Comparison of ENCODE assay signal across 31 mouse cellular contexts in the genomic region with DNA sequence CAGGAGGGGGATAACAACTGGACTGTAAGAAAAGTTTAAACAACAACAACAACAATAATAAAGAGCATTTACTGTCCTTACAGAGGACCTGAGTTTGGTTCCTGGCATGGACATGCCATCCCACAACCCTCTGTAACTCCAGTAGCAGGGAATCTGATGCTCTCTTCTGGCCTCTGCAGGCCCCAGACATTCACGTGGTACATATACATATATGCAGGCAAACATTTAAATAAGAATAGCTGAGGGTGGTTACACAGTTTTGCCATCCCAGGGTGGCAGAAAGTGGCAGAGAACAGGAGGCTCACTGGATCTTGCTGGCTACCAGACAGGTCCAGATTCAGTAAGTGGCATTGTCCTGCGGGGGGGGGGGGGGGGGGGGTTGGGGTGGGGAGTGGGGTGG. TPM values are rescaled to one million over a fixed set of nuclear protein-coding genes. Genes with fewer than 3 reads are reported as not detected.
DNase-seq lines count a peak whose midpoint lies in the region; ATAC-seq and TF ChIP-seq lines count a peak whose summit lies in the region.
"Had no signal": no experiment of that assay in that cellular context is flagged by ENCODE, and none has a peak within 500 bp of the region (broad histone marks: within the 10 kb centered on the region; RNA-seq: fewer than 3 reads in every experiment).

No protein-coding gene starts in this region.

- 5% methylated on average over 1 of the region's 2 CpGs for WGBS in hindbrain, postnatal 0 days
- 17% methylated on average over 2 of the region's 2 CpGs for WGBS in hindbrain, embryonic 13.5 days
- WGBS in limb, embryonic 10.5 days = 28% methylated on average over 1 of the region's 2 CpGs
- 53% methylated on average over 2 of the region's 2 CpGs for WGBS in thymus, adult 2 months

- TF ChIP-seq POLR2A in thymus, adult 2 months (IDR thresholded peaks at IDR 0.05; ENCODE audit: control insufficient read depth, extremely low read depth, insufficient read depth, low read length, poor library complexity) = no peak

- intact Hi-C loops in left cerebral cortex, postnatal 14 days (cut with DNase I) = no loop called here

- H3K4me1 ChIP-seq in hindbrain, postnatal 0 days (ENCODE audit: insufficient read depth, low read length) = peaks cover 12% of the 10 kb centered on the region; the same call in 1 of the 2 replicates
- H3K4me1 ChIP-seq in hindbrain, embryonic 13.5 days (replicated peaks) = peaks cover 31% of the 10 kb centered on the region
- H3K4me1 ChIP-seq in limb, embryonic 10.5 days = peaks cover 42% of the 10 kb centered on the region
- H3K4me1 ChIP-seq in thymus, adult 2 months (replicated peaks; ENCODE audit: control insufficient read depth, insufficient read depth, low read length) = peaks cover 18% of the 10 kb centered on the region

- no peaks in the 10 kb centered on the region for H3K9me3 ChIP-seq in hindbrain, postnatal 0 days (ENCODE audit: low read length)
- H3K9me3 ChIP-seq in hindbrain, embryonic 13.5 days = no peaks in the 10 kb centered on the region
- no peaks in the 10 kb centered on the region for H3K9me3 ChIP-seq in limb, embryonic 10.5 days (replicated peaks)
- H3K9me3 ChIP-seq: heart, embryonic 12.5 days; hindbrain, embryonic 15.5 days; liver, embryonic 12.5 days; midbrain, embryonic 13.5 days; neural tube, embryonic 13.5 days had no signal

- peak overlapping the region; percentile 38; the same call in 1 of the 2 replicates for H3K27ac ChIP-seq in hindbrain, postnatal 0 days
- H3K27ac ChIP-seq in hindbrain, embryonic 13.5 days = no peak overlapping the region
- H3K27ac ChIP-seq in limb, embryonic 10.5 days = peak overlapping the region; percentile 88
- no peak overlapping the region for H3K27ac ChIP-seq in thymus, adult 2 months (ENCODE audit: control insufficient read depth, insufficient read depth, low read length)

- no peaks in the 10 kb centered on the region for H3K27me3 ChIP-seq in hindbrain, postnatal 0 days (ENCODE audit: insufficient read depth, low read length)
- no peaks in the 10 kb centered on the region for H3K27me3 ChIP-seq in hindbrain, embryonic 13.5 days
- H3K27me3 ChIP-seq in limb, embryonic 10.5 days (ENCODE audit: low read depth, poor library complexity, severe bottlenecking) = no peaks in the 10 kb centered on the region
- no peaks in the 10 kb centered on the region for H3K27me3 ChIP-seq in thymus, adult 2 months (ENCODE audit: control insufficient read depth, insufficient read depth, low read length)
- H3K27me3 ChIP-seq: CH12.LX; heart, embryonic 12.5 days; hindbrain, embryonic 15.5 days; liver, embryonic 12.5 days; midbrain, embryonic 13.5 days; neural tube, embryonic 13.5 days had no signal

- H3K36me3 ChIP-seq in hindbrain, postnatal 0 days (ENCODE audit: insufficient read depth, low read length) = no peaks in the 10 kb centered on the region
- H3K36me3 ChIP-seq in hindbrain, embryonic 13.5 days = no peaks in the 10 kb centered on the region
- H3K36me3 ChIP-seq in limb, embryonic 10.5 days = no peaks in the 10 kb centered on the region
- no peaks in the 10 kb centered on the region for H3K36me3 ChIP-seq in thymus, adult 2 months (ENCODE audit: control insufficient read depth, insufficient read depth, low read length)
- H3K36me3 ChIP-seq: heart, embryonic 12.5 days; hindbrain, embryonic 15.5 days; liver, embryonic 12.5 days; midbrain, embryonic 13.5 days; neural tube, embryonic 13.5 days had no signal

- ATAC-seq in hindbrain, postnatal 0 days = no peak
- no peak for ATAC-seq in hindbrain, embryonic 13.5 days (ENCODE audit: low FRiP score)
- ATAC-seq: forebrain, postnatal 0 days; intestine, postnatal 0 days; liver, embryonic 12.5 days; midbrain, embryonic 13.5 days had no signal

- no peak for DNase-seq in hindbrain, postnatal 0 days (ENCODE audit: low spot score)
- DNase-seq in ES-CJ7 (ENCODE audit: low read depth, low spot score) (peak; percentile 74), ZHBTc4 (ENCODE audit: low read depth, low spot score) (peak; percentile 57)
- DNase-seq in limb, embryonic 10.5 days (ENCODE audit: low spot score) = no peak
- DNase-seq in thymus, adult 2 months = no peak
- DNase-seq in left cerebral cortex, postnatal 14 days (ENCODE audit: low spot score in 2 of 2) = no peak
- DNase-seq: adrenal gland, postnatal 14 days; B cell, adult 2 months; cerebellum, adult 9-10 months; forebrain, postnatal 0 days; gastrocnemius, postnatal 14 days; heart, adult 18-20 months; heart, postnatal 14 days; kidney, postnatal 4 days; left cerebral cortex, postnatal 4 days; lung, adult 18-20 months; lung, postnatal 10 days; retina, postnatal 1 day; right cerebral cortex, postnatal 25 days; spleen, adult 18-20 months; thymus, postnatal 25 days had no signal

- no peak for TF ChIP-seq CTCF in hindbrain, postnatal 0 days (IDR thresholded peaks at IDR 0.05; ENCODE audit: low read depth)
- TF ChIP-seq CTCF in thymus, adult 2 months (IDR thresholded peaks at IDR 0.05; ENCODE audit: borderline replicate concordance, control insufficient read depth, extremely low read depth, insufficient read depth, low read length, poor library complexity) = no peak

- no peak overlapping the region for H3K4me2 ChIP-seq in hindbrain, postnatal 0 days (ENCODE audit: low read depth, low read length)
- H3K4me2 ChIP-seq in hindbrain, embryonic 13.5 days = no peak overlapping the region
- H3K4me2 ChIP-seq: midbrain, embryonic 13.5 days had no signal

- H3K4me3 ChIP-seq in hindbrain, postnatal 0 days (ENCODE audit: low read length) = no peak overlapping the region
- no peak overlapping the region for H3K4me3 ChIP-seq in hindbrain, embryonic 13.5 days
- no peak overlapping the region for H3K4me3 ChIP-seq in limb, embryonic 10.5 days
- no peak overlapping the region for H3K4me3 ChIP-seq in thymus, adult 2 months (ENCODE audit: control insufficient read depth, insufficient read depth, low read length)
- H3K4me3 ChIP-seq: heart, embryonic 12.5 days; hindbrain, embryonic 15.5 days; liver, embryonic 12.5 days; midbrain, embryonic 13.5 days; myocyte; neural tube, embryonic 13.5 days had no signal

- H3K9ac ChIP-seq in hindbrain, postnatal 0 days (replicated peaks; ENCODE audit: low read length) = no peak overlapping the region
- H3K9ac ChIP-seq in hindbrain, embryonic 13.5 days = no peak overlapping the region
- H3K9ac ChIP-seq: forebrain, postnatal 0 days; heart, embryonic 12.5 days; hindbrain, embryonic 15.5 days; midbrain, embryonic 13.5 days; neural tube, embryonic 13.5 days had no signal

RNA-seq across cellular contexts. Expression of a gene that starts 41.8 kb away (rescaled TPM):
- total RNA-seq in hindbrain, postnatal 0 days (2014; rRNA removed) = 180 and 194 TPM in 2 replicates
- 317 and 348 TPM in 2 replicates for polyA plus RNA-seq in hindbrain, postnatal 0 days (2015; fragmentation: Nextera tagmentation; extraction: Ambion mirVana)
- 633 and 654 TPM in 2 replicates for polyA plus RNA-seq in hindbrain, embryonic 13.5 days (2015; fragmentation: Nextera tagmentation; extraction: Ambion mirVana)
- 697 and 777 TPM in 2 replicates for polyA plus RNA-seq in limb, embryonic 10.5 days (2016; fragmentation: Nextera tagmentation; extraction: Ambion mirVana)
- polyA plus RNA-seq in thymus, adult 2 months (2012; rRNA removed) = 199 and 212 TPM in 2 replicates
- total RNA-seq in left cerebral cortex, postnatal 14 days (2021) = 10 to 100 TPM; 65.0 to 67.9 TPM
- total RNA-seq: MEL had no signal

Comparison
In these comparisons a context has a peak if more than half of its experiments do, and no peak if none do; other contexts are left out.
1. H3K27ac ChIP-seq: peak in hindbrain, postnatal 0 days (single experiment) and limb, embryonic 10.5 days (single experiment); none in hindbrain, embryonic 13.5 days (single experiment) and thymus, adult 2 months (single experiment).
2. DNase-seq: peak in ES-CJ7 (single experiment) and ZHBTc4 (single experiment); none in hindbrain, postnatal 0 days (single experiment), limb, embryonic 10.5 days (single experiment), thymus, adult 2 months (single experiment) and left cerebral cortex, postnatal 14 days (0 of 2).